Mouse (Mus musculus) heart, embryonic 11.5 days (tissue): ENCODE measurements around the gene Rab13. TPM values are rescaled to one million over a fixed set of nuclear protein-coding genes. Genes with fewer than 3 reads are reported as not detected.
A peak's percentile ranks its signal among the peaks of the same experiment; 100 is the strongest.

Experiments used
- ATAC-seq: fragments of 200-750 bp; cut with Nextera tagmentation; replicated peaks from 2 replicates; pipeline ENCODE4 v1.8.0; 2017; ENCODE audit warnings: moderate library complexity; ENCODE audit not compliant: insufficient number of reproducible peaks, low FRiP score, low TSS enrichment
- H3K27ac ChIP-seq: fragments of 300-500 bp; sonication (generic); 2 replicates; pipeline ENCODE4 v1.5.1; 2014; ENCODE audit warnings: mild to moderate bottlenecking, low read depth, low read length
- H3K27me3 ChIP-seq: fragments of 300-500 bp; sonication (generic); 2 replicates; pipeline ENCODE4 v1.6.1; 2014; ENCODE audit warnings: mild to moderate bottlenecking, low read length, mixed read lengths; ENCODE audit not compliant: control insufficient read depth, insufficient read depth
- H3K36me3 ChIP-seq: fragments of 300-500 bp; sonication (generic); 2 replicates; pipeline ENCODE4 v1.6.1; 2014; ENCODE audit warnings: mild to moderate bottlenecking, low read length, moderate library complexity, mixed read lengths; ENCODE audit not compliant: control insufficient read depth, insufficient read depth
- H3K4me1 ChIP-seq: fragments of 300-500 bp; sonication (generic); 2 replicates; pipeline ENCODE4 v1.6.1; 2014; ENCODE audit warnings: low read length; ENCODE audit not compliant: control insufficient read depth, insufficient read depth
- H3K4me2 ChIP-seq: fragments of 300-500 bp; sonication (generic); 2 replicates; pipeline ENCODE4 v1.6.1; 2014; ENCODE audit warnings: mild to moderate bottlenecking, moderate library complexity
- H3K4me3 ChIP-seq: fragments of 300-500 bp; sonication (generic); 2 replicates; pipeline ENCODE4 v1.5.1; 2014; ENCODE audit warnings: low read depth, low read length
- H3K9ac ChIP-seq: fragments of 300-500 bp; sonication (generic); 2 replicates; pipeline ENCODE4 v1.6.1; 2014; ENCODE audit warnings: mild to moderate bottlenecking, low read depth, low read length, moderate library complexity
- H3K9me3 ChIP-seq: fragments of 300-500 bp; sonication (generic); replicated peaks from 2 replicates; pipeline ENCODE4 v1.6.1; 2016; ENCODE audit warnings: low read length; ENCODE audit not compliant: control insufficient read depth
- WGBS: fragments of 180-500 bp; shearing (Covaris S2); extraction: QIAGEN DNeasy Blood & Tissue Kit; methylation state at CpG from one replicate; pipeline ENCODE4 v1.1.7; 2014; ENCODE audit not compliant: insufficient replicate concordance; 5-methylcytosine and 5-hydroxymethylcytosine counted together
- polyA plus RNA-seq: library from polyadenylated mRNA; unstranded; fragments of >200 nt; fragmentation: Nextera tagmentation; extraction: Ambion mirVana; gene quantifications from 2 replicates; pipeline ENCODE4 v1.2.1, GENCODE M21; 2014

Rab13 gene
- polyA plus RNA-seq, 1 experiment from 2014 or later, result 16.6 TPM

DNA sequence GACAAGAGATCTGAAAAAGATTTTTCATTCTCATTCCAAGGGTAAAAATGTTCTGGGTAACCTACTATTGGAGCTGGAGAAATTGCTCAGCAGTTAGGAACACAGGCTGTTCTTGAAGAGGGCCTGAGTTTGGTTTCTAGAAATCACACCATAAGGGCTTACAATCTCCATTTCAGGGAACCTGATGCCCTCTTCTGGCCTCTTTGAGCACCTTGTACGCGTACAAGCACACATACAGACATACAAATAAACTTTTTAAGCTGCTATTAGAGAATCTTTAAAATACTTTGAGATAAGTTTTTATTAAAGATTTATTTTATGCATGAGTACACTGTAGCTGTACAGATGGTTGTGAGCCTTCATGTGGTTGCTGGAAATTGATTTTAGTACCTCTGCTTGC, 8.9 kb upstream of the Rab13 start:
- no peak for ATAC-seq
- H3K4me2 ChIP-seq, result no peak overlapping the region
- no peaks in the 10 kb centered on the region for H3K9me3 ChIP-seq
- peaks cover 7% of the 10 kb centered on the region; the same call in 1 of the 2 replicates for H3K36me3 ChIP-seq
- WGBS, result 94% methylated on average over 2 of the region's 2 CpGs
- H3K4me1 ChIP-seq, result no peaks in the 10 kb centered on the region; the same call in 1 of the 2 replicates
- H3K9ac ChIP-seq, result no peak overlapping the region
- H3K27me3 ChIP-seq, result no peaks in the 10 kb centered on the region
- no peak overlapping the region for H3K27ac ChIP-seq
- no peak overlapping the region for H3K4me3 ChIP-seq

DNA sequence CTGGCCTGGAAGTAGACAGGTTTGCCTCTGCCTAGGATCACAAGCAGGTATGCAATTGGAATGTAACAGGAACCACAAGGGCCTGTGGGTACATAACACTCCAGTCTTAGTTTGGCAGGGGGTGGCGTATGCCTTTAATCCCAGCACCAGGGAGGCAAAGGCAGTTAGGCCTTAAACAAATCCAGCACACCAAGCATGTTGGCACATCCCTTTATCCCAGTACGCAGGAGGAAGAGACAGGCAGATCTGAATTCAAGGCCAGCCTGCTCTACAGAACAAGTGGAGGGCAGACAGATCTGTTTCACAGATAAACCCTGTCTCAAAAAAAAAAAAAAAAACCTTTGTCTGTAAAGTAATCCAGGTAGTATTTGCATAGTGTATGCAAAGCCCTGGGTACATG, 4.8 kb upstream of the Rab13 start:
- no peak overlapping the region for H3K4me2 ChIP-seq
- peaks cover 18% of the 10 kb centered on the region for H3K36me3 ChIP-seq
- no peak for ATAC-seq
- no peak overlapping the region for H3K4me3 ChIP-seq
- no peak overlapping the region for H3K9ac ChIP-seq
- no peak overlapping the region for H3K27ac ChIP-seq
- H3K4me1 ChIP-seq, result peaks cover 12% of the 10 kb centered on the region
- WGBS, result 85% methylated on average over 2 of the region's 2 CpGs
- H3K27me3 ChIP-seq, result no peaks in the 10 kb centered on the region
- H3K9me3 ChIP-seq, result no peaks in the 10 kb centered on the region

DNA sequence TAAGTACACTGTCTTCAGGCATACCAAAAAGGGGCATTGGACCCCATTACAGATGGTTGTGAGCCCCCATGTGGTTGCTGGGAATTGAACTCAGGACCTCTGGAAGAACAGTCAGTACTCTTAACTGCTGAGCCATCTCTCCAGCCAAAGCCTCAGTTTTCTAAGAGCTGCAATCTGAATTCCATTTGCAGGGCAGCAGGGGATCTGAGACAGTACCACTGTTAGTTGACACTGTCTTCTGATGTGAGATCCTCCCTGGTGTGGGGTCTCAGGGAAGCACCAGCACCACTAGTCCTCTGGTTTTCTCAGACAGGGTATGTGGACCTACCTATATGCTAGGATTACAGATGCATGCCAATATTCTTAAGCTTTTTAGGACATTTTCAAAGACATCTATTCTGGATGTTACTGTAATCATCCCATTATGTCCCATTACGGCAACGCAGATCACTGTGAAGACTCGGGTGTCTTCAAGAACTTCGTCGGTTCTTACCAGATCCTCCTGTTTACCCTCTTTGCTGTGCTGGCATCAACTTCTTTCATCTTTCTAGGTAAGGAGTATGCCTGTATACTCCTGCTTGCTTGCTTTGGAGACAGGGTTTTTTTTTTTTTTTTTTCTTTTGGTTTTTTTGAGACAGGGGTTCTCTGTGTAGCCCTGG, 3.5 kb upstream of the Rab13 start:
- peaks cover 12% of the 10 kb centered on the region for H3K4me1 ChIP-seq
- no peaks in the 10 kb centered on the region for H3K9me3 ChIP-seq
- H3K4me3 ChIP-seq, result no peak overlapping the region
- H3K4me2 ChIP-seq, result no peak overlapping the region
- ATAC-seq, result no peak
- H3K27me3 ChIP-seq, result no peaks in the 10 kb centered on the region
- peaks cover 18% of the 10 kb centered on the region for H3K36me3 ChIP-seq
- 93% methylated on average over 5 of the region's 5 CpGs for WGBS
- no peak overlapping the region for H3K9ac ChIP-seq
- no peak overlapping the region for H3K27ac ChIP-seq

DNA sequence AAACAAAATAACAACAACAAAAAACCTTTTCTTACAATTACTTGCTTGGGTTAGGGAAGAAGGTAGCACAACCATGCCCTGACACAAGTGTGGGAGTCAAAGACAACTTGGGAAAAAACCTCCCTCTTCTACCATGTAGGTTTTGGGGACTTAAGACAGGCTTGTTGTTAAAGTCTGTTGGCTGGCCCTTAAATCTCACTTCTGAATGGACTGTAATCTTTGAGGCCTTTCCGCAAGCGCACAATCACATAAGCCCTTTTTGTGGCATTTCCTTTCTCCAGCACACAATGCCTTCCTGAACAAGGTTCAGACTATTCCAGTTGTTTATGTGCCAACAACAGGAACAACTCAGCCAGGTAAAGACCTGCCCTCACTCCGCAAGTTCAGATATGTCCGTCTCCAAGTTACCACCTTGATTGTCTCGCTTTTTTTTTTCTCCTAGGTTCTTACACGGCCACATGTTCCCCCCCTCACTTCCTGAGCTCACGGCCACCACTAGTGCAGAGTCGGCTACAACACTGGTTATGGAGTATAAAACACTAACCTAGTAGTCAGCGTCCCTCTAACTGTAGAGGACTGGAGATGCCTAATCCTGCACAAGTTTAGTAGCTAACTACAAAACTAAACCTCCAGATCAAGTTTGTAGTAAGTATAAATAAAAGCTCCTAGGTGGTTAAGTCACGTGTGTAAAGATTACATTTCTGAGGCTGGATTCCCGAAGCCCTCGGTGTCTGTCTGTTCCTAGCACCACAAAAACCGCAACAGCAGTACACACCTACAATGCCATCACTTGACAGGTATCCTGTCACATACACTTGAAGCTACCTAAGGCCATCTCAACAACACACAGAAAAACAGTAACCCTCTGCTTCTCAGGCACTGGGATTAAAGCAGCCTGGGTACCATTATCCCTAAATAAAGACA, 1.8 kb upstream of the Rab13 start:
- no peaks in the 10 kb centered on the region for H3K27me3 ChIP-seq
- ATAC-seq, result no peak
- H3K27ac ChIP-seq, result peak overlapping the region; percentile 31; the same call in 1 of the 2 replicates
- H3K9me3 ChIP-seq, result no peaks in the 10 kb centered on the region
- H3K9ac ChIP-seq, result peak overlapping the region; percentile 49
- peaks cover 12% of the 10 kb centered on the region for H3K4me1 ChIP-seq
- peaks cover 18% of the 10 kb centered on the region for H3K36me3 ChIP-seq
- peak overlapping the region; percentile 88 for H3K4me2 ChIP-seq
- 69% methylated on average over 13 of the region's 13 CpGs for WGBS
- peak overlapping the region; percentile 88; the same call in 1 of the 2 replicates for H3K4me3 ChIP-seq

DNA sequence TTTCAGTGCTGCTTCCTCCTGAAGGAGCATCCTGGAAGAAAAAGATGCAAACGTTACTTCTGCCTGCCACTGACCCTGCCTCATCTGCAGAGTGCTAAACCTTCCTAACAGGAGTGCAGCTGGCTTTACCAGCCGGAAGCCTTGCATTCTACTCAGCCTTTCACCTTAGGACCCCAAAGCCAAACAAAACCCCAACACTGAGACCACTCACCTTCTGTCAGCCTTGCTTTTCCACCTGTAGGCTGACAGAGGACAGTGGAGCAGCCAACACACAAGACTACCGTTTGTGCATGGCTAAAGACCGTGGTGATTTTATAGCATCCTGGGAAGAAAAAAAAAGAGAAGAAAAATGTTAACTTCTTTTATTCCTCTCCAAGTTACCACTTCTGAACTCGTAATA, 772 bp upstream of the Rab13 start:
- Histone ChIP-seq H3K4me1 (peaks cover 12% of the 10 kb centered on the region), H3K27ac (peak overlapping the region; percentile 93; the same call in 1 of the 2 replicates), H3K4me2 (peak overlapping the region; percentile 88), H3K9ac (peak overlapping the region; percentile 93), H3K4me3 (peak overlapping the region; percentile 88), H3K36me3 (peaks cover 18% of the 10 kb centered on the region), H3K9me3 (no peaks in the 10 kb centered on the region), H3K27me3 (no peaks in the 10 kb centered on the region)
- WGBS, result 14% methylated on average over 5 of the region's 5 CpGs
- no peak for ATAC-seq

DNA sequence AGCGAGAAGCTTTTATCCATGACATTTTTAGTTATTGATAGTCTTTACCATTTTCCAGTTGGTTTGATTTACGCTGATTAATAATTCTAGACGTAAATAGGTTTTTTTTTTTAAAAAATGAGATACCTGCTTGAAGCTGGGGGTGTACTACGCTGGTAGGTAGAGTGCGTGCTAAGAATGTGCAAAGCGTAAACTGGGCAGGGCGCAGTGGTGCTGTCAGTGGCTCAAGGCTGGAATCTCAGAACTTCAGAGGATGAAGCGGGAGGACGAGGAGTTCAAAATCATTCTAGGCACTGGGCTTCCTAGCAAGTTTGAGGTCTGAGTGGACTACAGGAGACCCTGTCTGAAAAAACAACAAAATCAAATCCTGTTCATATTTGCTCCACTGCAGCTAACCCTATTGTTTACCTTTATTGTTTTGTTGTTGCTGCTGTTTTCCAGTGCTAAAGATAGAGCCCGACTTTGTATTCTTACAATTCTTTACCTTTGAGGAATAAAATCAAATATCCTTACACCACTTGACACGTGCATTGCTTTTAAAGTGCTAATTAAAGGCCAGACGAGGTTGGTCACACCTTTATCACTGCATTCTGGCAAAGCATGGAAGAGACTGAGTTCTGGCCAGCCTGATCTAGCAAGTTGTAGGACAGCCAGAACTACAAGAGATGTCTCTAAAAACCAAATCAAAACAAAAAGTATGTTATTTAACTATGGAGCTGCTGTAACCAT, 625 bp downstream of the Rab13 start:
- Histone ChIP-seq H3K27ac (peak overlapping the region; percentile 46; the same call in 1 of the 2 replicates), H3K4me2 (peak overlapping the region; percentile 88), H3K9ac (peak overlapping the region; percentile 93), H3K36me3 (peaks cover 11% of the 10 kb centered on the region), H3K27me3 (no peaks in the 10 kb centered on the region), H3K9me3 (no peaks in the 10 kb centered on the region), H3K4me3 (peak overlapping the region; percentile 88), H3K4me1 (peaks cover 12% of the 10 kb centered on the region)
- 10% methylated on average over 12 of the region's 12 CpGs for WGBS
- no peak for ATAC-seq

DNA sequence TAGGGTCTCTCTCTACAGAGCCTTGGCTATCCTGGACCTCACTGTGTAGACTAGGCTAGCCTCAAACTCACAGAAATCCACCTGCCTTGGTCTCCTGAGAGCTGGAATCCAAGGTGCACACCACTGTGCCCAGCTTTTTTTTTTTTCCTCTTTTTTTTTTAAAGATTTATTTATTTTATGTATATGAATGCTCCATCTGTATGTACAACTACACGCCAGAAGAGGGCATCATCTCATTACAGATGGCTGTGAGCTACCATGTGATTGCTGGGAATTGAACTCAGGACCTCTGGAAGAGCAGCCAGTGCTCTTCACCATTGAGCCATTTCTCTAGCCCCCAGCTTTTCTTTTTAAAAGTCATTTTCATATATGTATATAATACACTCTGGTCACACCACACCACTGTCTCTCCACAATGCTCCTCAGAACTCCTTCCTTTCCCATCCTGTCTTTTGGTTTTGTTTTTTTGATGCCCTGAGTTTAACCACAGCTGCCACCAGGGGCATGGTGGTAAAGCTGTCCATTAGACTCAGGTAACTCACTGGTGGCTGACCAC, 2.4 kb downstream of the Rab13 start:
- Histone ChIP-seq H3K9me3 (no peaks in the 10 kb centered on the region), H3K36me3 (peaks cover 5% of the 10 kb centered on the region; the same call in 1 of the 2 replicates), H3K9ac (no peak overlapping the region), H3K4me1 (peaks cover 14% of the 10 kb centered on the region), H3K27ac (no peak overlapping the region), H3K4me3 (no peak overlapping the region), H3K27me3 (no peaks in the 10 kb centered on the region), H3K4me2 (no peak overlapping the region)
- 23% methylated on average over 1 of the region's 1 CpGs for WGBS
- no peak for ATAC-seq

DNA sequence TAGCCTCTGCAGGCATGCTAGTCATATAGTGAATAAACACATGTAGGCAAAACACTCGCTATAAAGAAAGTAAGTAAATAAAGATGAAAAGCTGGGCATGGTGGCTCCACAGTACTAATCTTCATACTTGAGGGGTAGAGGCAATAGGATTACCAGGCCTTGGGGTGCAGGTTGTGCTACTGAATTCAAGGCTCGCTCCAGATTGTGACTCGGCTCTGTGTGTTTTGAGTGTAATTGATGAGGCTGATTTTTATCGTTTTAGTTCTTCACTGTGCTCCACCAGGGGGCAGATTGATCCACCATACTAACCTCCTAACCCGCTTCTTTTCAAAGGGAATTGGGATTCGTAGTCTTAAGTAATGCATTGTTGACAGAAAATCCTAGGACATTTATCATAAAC, 6.6 kb downstream of the Rab13 start:
- no peaks in the 10 kb centered on the region for H3K27me3 ChIP-seq
- no peaks in the 10 kb centered on the region for H3K9me3 ChIP-seq
- ATAC-seq, result no peak
- H3K36me3 ChIP-seq, result peaks cover 9% of the 10 kb centered on the region; the same call in 1 of the 2 replicates
- peak overlapping the region; percentile 73 for H3K9ac ChIP-seq
- peak overlapping the region; percentile 56 for H3K4me3 ChIP-seq
- WGBS, result 14% methylated on average over 6 of the region's 6 CpGs
- H3K4me2 ChIP-seq, result peak overlapping the region; percentile 84
- H3K4me1 ChIP-seq, result peaks cover 18% of the 10 kb centered on the region
- H3K27ac ChIP-seq, result peak overlapping the region; percentile 77
